Mouse (Mus musculus) kidney, adult 18-20 months (tissue): ENCODE measurements around the gene Trpm3.

Experiments used
- DNase-seq: peaks from one replicate; pipeline ENCODE4 v3.0.0; 2021

Gene Trpm3

DNA sequence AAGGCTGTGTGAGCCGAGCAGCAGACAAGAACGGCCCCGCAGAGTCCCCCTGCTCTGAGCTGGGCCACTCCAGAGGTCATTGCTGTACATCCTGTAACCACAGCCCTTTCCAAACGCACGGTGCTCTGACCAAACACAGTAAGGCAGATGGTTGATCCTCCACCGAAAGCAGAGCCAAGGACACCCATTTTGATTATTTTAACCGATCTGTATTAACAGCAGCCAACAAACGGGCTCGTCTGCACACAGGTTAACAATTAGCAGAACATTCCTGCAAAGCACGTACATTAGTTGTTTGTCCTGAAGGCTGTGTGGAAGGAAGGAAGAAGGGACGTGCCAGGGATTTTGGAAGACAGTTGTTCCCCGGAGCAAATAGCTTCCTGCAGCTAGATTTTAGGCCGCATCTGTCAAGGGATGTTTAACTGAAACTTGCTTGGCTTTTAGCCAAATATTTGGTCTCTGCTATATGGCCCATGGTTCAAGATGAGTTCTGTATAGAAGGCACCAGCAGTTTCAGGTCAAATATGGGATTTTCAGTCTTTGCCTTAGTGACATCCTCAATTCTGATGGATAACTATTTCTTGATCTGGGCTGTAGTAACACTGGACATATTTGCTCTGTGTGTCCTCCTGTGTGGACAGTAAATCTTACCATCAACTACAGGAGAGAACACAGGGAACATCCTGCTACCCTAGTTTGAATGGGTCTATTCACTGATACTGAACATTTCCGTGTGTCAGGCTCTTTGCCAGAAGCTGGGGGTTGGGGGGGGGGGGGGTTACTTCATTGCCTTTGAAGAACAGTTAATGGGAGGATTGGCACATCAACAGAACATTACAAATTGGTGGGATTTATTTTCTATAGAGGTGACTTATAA is 800.2 kb downstream of the Trpm3 start:
- DNase-seq = peak; percentile 40

DNA sequence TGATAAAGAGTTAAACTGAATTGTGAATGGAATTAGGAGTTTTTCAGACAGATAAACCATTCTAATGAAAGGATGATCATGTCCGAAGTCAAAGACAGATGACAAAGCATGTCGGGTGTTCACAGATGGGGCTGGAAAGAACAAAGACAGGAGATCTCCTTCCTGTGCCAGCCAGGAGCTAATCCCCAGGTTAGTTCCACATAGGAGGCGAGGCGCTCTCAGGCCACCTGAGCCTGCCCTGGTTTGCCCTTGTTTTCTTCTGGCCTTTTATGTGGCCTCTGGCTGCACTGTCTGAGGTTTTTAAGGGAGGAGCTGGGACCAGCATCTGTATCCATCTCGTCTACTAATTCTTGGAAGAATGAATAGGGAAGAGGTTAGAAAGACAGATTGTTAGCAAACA is 801.0 kb downstream of the Trpm3 start:
- peak; percentile 18 for DNase-seq

DNA sequence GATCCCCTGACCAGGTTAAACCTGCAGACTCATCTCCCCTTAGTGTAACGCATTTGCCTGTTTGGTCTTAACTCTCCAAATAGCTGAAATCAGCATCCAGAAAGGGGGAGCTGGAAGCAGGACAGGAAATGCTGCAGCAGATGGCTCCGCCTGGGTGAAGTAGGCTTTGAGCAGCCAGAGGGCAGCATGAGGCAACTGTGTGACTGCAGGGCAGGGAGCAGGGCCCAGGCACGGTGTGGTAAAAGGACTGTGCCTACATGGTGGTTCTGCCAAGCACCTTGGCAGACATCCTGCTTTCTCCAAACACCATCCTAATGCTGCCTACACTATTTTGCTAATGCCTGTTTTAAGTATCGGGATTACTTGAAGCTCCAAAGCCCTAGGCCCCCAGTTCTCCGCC is 801.6 kb downstream of the Trpm3 start:
- peak; percentile 75 for DNase-seq

DNA sequence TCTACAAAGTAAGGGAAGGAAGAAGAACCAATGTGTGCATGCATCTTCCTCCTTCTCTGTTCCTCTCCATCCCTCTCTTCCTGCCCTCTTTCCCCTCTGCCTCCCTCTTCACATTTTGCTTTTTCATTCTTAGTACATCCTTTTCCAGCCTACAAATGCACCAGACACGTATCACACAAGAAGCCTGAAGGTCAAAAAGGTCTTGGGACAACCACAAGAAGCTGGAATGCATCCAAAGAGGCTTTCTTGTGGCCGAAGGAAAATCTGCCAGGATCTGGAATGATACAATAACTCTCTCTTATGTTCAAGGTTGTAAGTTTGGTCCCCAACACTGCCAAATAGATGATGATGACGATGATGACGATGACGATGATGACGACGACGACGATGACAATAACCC is 802.1 kb downstream of the Trpm3 start:
- DNase-seq = no peak

DNA sequence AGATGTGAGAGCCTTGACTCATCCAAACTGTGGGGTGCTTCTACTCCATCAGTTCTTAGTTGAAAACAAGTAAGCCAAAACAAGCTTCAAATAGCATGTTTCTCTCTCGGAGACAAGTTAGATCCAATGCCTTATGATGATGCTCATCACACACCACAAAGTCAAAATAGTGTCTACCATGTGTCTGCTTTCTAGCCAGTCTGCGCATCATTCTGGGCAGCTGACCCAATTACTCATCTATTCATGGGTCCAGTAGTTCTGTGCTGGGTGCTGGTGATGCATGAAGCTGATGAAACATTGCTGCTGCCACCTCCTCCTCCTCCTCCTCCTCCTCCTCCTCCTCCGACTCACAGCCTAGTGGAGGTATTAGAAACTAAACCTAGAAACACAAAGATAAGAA is 813.6 kb downstream of the Trpm3 start:
- no peak for DNase-seq

DNA sequence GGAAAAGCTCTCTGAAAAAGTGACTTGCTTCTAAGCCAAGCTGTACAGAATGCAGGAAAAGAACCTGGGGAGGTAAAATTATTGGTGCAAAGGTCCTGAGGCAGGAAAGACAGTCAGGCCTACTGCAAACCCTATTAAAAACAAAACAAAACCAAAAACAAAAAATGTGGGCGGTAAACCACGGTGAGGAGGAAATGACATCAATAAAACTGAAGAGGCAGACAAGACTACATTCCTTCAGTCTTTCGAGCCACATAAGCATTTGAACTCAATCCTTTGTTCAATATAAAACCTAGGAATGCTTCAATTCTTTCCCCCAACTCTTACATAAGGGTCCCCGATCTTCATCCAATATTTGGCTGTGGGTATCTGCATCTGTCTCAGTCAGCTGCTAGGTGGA is 814.3 kb downstream of the Trpm3 start:
- no peak for DNase-seq

DNA sequence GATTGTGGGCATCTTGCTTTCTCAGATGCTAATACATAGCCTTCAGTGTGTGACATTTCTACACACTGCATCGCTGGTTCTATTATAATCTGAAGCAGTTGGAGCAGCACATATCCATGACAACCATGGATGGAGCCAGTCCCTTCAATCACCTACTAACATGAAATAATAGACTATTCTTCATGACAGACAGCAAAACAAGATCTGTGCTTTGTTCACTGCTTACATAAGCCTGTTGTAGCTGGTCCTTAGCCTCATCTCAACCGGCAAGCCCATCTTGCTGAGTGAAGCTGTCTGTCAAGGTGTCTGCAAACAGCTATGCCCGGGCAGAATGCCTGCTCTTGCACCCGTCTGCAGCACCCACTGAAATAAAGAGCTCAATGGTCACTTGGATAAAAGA is 819.6 kb downstream of the Trpm3 start:
- DNase-seq = no peak

DNA sequence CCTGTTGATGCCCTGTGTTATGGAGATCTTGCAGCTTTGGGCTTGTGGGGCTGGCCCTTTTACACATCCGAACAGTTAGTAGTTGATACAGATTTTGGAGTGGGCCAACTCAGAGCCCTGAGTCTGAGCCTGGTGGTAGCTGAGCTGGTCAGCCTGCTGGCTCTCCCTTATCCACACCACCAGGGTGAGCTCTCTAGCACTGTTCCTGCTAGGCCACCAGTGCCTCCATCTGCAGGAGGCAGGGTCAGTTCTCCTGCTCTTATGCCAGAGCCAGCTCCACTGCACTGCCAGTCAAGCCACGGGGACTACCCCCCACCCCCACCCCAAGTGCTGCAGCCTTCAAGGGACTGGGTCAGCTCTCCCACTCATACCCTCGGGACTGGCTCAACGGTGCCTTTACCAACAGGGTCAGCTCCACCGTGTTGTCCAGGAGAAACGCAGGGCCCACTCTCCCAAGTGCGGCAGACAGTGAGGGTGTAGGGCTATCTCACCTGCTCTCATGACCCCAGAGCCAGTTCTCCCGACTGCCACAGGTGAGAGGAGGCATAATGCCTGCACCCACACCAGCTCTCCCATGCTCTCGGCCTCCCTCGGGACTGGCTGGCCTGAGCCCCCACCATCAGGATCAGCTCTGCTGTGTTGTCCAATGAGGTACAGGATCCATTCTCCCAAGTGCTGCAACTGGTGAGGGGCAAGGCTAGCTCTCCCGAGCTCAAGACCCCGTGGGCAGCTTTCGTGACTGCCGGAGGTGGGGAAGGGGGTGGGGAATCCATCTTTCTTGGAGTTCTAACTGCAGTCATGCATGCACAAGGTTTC is 821.8 kb downstream of the Trpm3 start:
- no peak for DNase-seq

DNA sequence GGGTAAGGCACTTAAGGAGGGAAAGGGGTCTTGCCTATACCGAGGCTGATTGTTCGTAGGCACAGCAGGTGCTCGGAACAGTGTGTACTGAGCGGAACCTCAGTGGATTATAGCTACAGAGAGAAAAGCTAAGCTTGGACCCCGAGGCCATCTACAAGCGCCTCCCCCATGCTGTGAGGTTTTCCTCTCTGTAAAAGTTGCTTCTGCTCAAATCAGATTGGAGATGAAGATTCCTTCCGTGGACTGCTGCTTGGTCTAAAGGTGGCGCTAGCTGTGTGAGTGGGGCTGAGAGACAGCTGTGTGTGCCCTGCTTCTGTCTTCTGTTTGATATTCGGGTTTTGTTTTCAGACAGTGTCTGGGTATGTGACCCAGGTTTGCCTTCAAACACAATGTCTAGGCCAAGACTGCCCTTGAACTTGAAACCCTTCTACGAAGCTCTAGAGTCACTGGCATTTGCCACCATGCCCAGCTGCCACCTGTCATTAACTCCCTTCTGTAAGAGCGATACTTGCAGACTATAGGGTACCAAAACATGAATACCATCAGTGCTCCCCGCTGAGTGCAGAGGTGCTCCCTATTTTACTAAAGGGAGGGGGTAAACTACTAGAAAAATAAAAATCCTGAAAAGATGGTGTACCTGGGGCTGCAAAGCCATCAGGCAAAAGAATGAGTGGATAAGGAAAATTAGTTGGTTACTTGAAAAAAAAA is 823.3 kb downstream of the Trpm3 start:
- DNase-seq = no peak

DNA sequence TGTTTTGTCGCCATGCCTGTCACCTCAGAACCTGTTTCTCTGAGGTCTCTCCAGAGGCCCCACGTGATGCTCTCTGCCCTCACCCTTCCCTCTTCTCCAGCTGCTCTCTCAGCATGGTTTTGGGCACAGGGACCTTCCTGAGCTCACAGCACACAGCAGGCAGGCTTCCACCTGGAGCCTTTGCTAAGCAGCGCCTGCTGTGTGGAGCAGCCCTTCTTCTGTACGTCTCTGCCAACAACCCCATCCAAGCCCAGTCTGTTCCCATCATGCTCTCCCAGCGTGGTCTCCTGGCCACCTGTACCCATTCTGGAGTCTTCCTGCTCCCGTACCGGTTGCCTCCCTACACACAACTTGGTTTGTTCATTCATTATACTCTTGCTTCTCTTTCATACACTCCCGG is 823.9 kb downstream of the Trpm3 start:
- no peak for DNase-seq

DNA sequence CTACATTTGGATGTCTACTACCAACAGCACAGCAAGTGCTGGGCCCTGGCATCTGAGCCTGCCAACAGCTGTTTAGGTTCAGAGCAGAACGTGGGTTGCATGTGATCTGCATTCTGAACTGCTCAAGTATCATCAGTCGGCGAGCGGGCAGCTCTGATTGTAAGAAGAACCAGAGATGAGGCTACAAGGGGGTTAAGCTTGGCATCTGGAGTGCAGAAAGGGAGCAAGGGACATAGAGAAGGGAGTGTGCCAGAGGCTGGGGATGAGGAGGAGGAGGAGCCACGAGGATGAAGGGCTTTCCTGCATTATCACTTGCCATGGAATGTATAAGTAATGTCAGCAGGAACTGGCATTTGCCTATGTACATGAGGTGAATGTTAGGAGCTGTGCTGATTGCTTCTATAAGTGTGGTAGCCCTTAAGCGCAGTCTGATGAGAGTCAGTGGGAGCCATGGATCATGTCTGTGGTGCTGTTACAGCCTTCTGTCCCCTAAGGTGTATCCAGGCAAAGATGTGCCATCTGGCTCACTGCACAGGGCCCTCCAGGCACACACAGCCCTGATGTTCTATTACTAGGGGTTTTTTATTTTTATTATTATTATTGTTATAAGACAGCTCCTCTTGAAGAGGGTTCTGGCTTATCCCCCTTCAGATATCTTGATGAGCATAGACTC is 825.0 kb downstream of the Trpm3 start:
- no peak for DNase-seq

DNA sequence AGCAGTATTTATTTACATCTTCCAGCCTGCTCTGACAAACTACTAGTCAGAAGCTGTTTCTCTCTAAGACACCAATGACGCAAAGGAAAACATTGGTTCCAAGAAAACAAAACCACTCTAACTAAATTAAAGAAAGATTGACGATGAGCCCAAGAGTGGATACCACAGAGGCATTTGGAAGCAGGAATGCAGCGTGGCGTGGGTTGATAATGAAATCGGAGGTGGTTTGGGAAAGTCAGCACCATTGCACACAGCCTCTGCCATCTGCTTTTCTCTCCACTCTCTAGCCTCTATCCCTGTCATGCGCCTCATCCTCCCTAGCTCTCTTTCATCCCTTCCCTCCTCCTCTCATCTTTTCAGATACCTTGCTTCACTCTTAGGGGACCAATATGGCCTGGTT is 826.6 kb downstream of the Trpm3 start:
- DNase-seq = no peak

DNA sequence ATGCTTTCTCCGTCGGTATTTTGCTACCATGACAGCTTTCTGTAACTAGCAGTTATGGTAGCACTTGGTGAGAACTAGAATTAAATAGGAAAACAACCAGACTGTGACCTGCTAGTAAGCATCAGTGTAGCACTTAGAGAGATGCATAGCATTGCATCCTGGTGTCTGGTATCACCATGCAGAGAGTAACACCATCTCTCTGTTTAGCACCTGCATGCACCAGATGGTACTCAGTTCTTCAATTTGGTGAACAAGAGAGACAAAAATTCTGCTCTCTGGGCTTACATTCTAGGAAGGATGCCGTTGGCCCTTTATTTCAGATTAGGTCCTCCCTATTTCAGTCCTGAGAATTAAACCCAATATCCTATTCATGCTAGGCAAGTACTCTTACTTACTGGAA is 834.4 kb downstream of the Trpm3 start:
- no peak for DNase-seq

DNA sequence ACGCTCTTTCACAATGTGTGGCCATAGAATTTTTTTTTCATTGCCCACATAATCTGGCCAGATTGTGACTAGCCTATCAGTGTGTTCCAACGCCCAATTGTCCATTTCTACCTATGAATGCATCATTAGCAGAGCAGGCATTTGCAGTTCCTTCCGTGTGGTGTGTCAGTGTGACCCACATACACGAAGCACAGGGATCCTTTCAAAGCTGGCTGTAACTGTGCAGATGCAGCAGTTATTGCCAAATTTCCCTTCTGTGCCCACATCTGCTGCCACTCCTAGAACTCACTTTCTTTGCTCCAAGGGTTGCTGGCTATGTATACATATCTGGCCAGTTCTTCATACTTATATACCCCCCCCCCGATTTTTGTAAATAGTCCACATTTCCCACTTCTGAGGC is 834.9 kb downstream of the Trpm3 start:
- DNase-seq = no peak

DNA sequence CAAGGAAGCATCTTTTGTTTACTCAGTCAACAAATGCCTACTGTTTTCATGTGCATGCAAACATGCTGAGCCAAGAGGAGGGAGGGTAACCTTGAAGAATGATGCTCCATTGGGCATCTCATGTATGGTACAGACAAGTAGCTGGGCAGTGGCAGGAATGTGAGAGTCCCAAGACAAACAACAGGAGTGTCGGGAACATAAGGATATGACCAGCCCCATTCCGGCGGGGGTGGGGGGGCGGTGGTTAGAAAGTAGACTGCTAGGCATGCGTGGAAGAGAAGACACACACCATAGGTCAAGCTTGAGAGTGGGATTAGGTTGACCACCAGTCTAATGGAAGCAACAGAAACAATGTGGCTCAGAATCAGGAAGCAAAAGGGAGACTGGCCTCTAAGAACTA is 837.0 kb downstream of the Trpm3 start:
- DNase-seq = no peak

DNA sequence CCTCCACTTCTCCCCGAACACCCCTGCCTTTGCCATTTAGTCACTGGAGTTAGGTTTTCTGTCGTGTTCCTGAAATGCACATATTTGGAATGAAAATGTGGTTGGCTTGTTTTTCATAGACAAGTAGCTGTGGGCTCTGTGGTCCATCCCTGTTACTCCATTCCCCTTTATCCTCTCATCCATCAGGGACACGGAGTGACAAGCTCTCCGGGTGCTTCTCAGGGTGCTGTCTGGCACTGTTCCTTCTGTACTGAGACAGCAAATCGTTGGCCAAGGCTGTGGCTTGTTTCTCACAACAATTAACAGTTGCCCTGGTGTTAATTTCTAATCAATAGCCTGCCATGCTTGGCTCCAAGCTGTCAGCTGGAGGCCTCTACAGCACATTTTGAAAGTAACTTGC is 838.7 kb downstream of the Trpm3 start:
- no peak for DNase-seq

DNA sequence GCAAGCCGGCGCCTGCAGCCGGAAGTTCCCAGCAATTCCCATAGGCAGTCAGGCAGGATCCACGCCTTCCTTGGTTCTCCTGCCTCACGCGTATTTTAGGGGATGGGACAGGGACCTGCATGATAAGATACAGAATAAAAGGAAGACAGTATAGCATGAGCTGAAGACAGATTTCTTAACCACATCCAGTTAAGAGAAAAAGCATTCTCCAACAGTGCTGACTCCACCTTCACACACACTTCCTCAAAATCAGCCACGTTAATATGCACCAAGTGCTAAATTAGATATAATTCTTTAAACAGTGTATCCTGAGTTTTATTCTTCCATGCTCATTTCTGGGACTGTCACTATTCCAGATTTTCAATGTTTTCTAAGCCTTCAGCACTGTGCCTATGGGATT is 839.9 kb downstream of the Trpm3 start:
- DNase-seq = no peak

DNA sequence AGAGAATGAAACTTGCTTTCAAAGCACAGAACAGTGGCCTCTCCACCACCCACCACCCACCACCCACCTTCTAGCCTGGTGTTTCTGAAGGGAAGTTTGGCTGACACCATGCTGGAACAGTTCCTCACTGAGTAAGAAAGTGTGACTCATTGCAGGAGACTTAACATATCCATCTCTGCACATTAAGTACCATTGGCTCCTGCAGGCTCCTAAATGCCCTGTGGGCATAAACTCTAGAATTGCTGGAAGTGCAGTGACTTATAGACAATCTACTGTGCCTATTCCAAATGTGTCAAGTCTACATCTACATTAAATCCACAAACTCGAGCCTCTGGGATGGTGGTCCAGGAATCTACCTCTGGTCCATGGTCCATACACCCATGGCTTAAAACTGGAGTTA is 840.3 kb downstream of the Trpm3 start:
- no peak for DNase-seq

DNA sequence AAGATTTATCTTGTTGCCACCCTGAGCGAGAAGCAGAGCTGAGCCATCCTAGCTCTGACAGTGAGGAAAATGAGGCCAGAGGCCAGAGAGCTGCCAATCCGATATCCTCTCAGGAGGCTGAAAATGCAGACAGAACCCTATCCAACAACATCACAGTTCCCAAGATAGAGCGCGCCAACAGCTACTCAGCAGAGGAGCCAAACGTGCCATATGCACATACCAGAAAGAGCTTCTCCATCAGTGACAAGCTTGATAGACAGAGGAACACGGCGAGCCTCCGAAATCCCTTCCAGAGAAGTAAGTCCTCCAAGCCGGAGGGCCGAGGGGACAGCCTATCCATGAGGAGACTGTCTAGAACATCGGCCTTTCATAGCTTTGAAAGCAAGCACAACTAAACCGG is 849.1 kb downstream of the Trpm3 start:
- DNase-seq = no peak

DNA sequence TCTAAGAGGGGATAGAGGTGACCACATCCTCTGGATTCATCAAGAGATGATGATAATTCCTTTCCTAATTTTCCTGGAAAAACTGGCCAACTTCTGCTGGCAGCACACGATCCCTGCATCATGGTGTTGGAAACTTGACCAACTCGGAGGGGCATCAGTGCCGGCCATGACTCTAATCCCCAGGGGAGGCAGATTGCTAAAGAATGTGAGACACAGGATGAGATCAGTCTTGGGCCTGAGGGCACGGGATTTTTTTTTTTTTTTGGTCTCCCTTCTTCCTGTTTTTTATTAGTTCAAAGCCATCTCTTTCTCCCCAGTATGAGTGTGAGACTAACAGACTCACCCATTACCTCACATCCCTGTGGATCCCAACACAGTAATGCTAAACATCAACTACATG is 855.1 kb downstream of the Trpm3 start:
- DNase-seq = no peak

DNA sequence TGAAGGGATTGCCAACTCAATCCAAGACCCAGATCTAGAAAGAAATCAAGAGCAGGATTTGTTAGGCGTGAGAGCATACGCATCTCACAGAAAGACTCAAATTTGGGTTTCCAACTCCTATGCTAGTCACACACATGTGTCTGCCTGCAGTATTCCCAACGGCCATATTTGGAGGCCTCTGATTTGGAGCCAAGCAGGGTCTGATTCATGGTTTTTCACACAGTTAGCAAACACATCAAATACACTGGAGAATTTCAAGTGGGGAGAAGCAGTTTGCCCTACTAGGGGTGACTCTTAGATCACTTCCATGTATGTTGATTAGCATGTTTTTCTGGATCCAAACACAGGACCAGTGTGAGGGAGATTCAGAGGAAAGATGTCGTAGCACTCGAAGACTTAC is 855.7 kb downstream of the Trpm3 start:
- DNase-seq = no peak

DNA sequence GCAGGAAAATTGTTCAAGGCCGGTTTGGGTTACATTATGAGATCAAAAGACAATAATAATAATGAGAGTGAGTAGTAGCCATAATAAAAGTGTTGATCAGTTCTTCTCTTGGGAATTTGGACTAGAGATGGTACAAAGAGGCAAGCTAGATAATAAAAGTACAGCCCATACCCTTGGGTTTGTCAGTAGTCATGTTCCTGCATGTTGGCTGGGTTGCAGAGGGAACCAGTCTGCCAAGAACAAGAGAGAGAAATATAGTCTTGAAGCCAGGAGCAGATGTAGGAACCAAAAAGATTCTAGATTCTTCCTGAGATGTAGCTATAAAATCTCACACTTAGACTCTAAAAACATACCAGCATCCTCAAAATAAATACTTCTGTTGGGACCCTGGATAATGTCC is 861.4 kb downstream of the Trpm3 start:
- DNase-seq = no peak

DNA sequence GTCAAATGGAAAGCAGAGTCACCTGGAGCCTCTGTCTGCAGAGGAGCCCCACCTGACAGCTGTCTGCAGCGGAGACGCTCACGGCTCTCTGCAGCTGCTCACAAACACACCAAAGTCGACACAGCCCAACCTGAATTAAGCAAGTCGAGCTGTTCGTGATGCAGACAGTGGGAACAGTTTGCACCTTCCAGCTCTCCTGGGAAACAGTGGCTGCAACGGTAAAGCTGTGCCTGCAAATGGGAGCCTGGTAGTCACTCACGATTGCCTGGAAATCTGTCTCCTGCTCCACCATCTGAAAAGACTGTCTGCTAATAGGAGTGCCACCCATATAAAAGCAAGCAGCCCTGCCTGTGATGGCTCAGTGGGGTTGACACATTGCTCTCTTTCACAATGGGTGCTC is 865.0 kb downstream of the Trpm3 start:
- DNase-seq = no peak
